8 mouse cellular contexts compared by ENCODE assay signal in the genomic region with DNA sequence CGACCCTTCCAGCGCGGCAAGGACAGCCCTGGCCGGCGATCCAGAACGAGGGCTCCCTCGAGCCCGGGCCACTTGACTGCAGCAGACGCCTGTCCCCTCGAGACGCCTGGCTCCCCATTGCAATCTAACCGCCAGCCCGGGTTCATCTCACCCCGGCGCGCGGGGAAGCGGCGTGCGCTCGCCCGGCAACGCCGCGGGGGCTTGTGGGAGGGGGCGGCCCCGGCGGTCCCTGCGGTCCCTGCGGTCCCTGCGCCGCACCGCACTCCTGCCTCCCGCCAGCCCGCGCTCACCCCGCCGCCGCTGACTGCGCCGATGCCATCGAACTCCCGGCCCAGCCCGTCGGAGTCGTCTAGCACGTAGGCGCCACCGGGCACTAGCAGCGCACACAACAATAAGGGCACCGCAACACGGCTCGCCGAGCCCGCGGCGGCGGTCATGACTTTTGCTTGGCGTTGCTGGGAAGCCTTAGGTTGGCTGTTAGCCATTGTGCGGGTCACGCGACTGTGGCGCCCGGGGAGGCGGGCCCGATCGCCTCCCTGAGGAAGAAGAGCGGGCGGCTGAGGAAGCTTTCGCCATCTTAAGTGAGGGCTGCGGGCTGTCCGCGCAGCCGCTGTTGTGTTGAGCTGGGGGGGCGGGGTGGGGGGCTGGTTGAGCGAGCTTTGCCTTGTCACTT. TPM values are rescaled to one million over a fixed set of nuclear protein-coding genes. Genes with fewer than 3 reads are reported as not detected.
A peak's percentile ranks its signal among the peaks of the same experiment; 100 is the strongest.
DNase-seq lines count a peak whose midpoint lies in the region; ATAC-seq and TF ChIP-seq lines count a peak whose summit lies in the region.

A gene (minus strand): TSS at position 615 of the 673 bp plus-strand sequence.

- H3K27ac ChIP-seq in cortical plate, adult 2 months (ENCODE audit: insufficient read depth, low read length): peak within 1 kb of the TSS; percentile 91
- peak within 1 kb of the TSS; percentile 97 for H3K27ac ChIP-seq in hindbrain, postnatal 0 days

- peak within 1 kb of the TSS; percentile 59 for H3K4me2 ChIP-seq in hindbrain, postnatal 0 days (ENCODE audit: low read depth, low read length)

- H3K36me3 ChIP-seq in hindbrain, postnatal 0 days (ENCODE audit: insufficient read depth, low read length): no peaks in the 10 kb centered on the region

- H3K4me1 ChIP-seq in cortical plate, adult 2 months (ENCODE audit: control insufficient read depth, insufficient read depth, low read length): peaks cover 2% of the 10 kb centered on the region; the same call in 1 of the 2 replicates
- 0 out of 2 replicates have a peak, but pooled peaks cover 6% of the 10 kb centered on the region for H3K4me1 ChIP-seq in hindbrain, postnatal 0 days (ENCODE audit: insufficient read depth, low read length)

- TF ChIP-seq POLR2A in cortical plate, adult 2 months (IDR thresholded peaks at IDR 0.05; ENCODE audit: extremely low read depth, insufficient read depth, low read length): no peak

- H3K27me3 ChIP-seq in hindbrain, postnatal 0 days (ENCODE audit: insufficient read depth, low read length): no peaks in the 10 kb centered on the region

- DNase-seq in adipocyte (ENCODE audit: low spot score): peak; percentile 87
- peak; percentile 79 to 87 for DNase-seq in gastrocnemius, adult 8-10 months (ENCODE audit: low spot score in 2 of 2)
- peak; percentile 94 for DNase-seq in hindbrain, postnatal 0 days (ENCODE audit: low spot score)
- DNase-seq in left cerebral cortex, adult 18-20 months (ENCODE audit: low spot score in 2 of 2): peak; percentile 85 to 89
- DNase-seq in lung, postnatal 4 days: peak; percentile 89 to 91
- peak; percentile 94 for DNase-seq in retina, postnatal 1 day
- peak; percentile 88 for DNase-seq in thymus, postnatal 4 days

- under 1% methylated on average over 75 of the region's 76 CpGs for WGBS in hindbrain, postnatal 0 days

- no peak for TF ChIP-seq CTCF in cortical plate, adult 2 months (IDR thresholded peaks at IDR 0.05; ENCODE audit: extremely low read depth, insufficient read depth, low read length)
- TF ChIP-seq CTCF in hindbrain, postnatal 0 days (IDR thresholded peaks at IDR 0.05; ENCODE audit: low read depth): no peak

- H3K4me3 ChIP-seq in cortical plate, adult 2 months (ENCODE audit: insufficient read depth, low read length): peak within 1 kb of the TSS; percentile 83
- peak within 1 kb of the TSS; percentile 87 for H3K4me3 ChIP-seq in hindbrain, postnatal 0 days (ENCODE audit: low read length)

- no peaks in the 10 kb centered on the region for H3K9me3 ChIP-seq in hindbrain, postnatal 0 days (ENCODE audit: low read length)

- peak; percentile 96 for ATAC-seq in hindbrain, postnatal 0 days

- H3K9ac ChIP-seq in hindbrain, postnatal 0 days (replicated peaks; ENCODE audit: low read length): peak within 1 kb of the TSS; percentile 94

RNA-seq across cellular contexts. Expression of the gene that starts here (rescaled TPM):
- polyA plus RNA-seq in cortical plate, adult 2 months (2012; rRNA removed): 29.2 and 31.2 TPM in 2 replicates
- total RNA-seq in gastrocnemius, adult 8-10 months (2022): 1 to 10 TPM; 4.7 to 5.5 (median 5.0) TPM
- 14.3 and 19.1 TPM in 2 replicates for total RNA-seq in hindbrain, postnatal 0 days (2014; rRNA removed)
- polyA plus RNA-seq in hindbrain, postnatal 0 days (2015; fragmentation: Nextera tagmentation; extraction: Ambion mirVana): 11.6 and 12.2 TPM in 2 replicates
- 10 to 100 TPM; 20.8 to 22.3 TPM for total RNA-seq in left cerebral cortex, adult 18-20 months (2021)

Comparison
In these comparisons a context has a peak if more than half of its experiments do, and no peak if none do; other contexts are left out.
1. Peak in every context shown above with its lines: DNase-seq, ATAC-seq, H3K4me3 ChIP-seq and H3K27ac ChIP-seq.